Mouse (Mus musculus): ENCODE data around the gene Mb21d2.
A peak's percentile ranks its signal among the peaks of the same experiment; 100 is the strongest.

The Mb21d2 gene

GRCm38 (mm10) chr16:28928815-28929685, at the start of gene Mb21d2:
Mb21d2 (minus strand) TSS chr16:28929673.
- peak; percentile 56 for DNase-seq

- no peak for DNase-seq
These were observed 36.8 kb upstream of the Mb21d2 start for GRCm38 (mm10) chr16:28966236-28966635.

GRCm38 (mm10) chr16:28964048-28964447, 34.6 kb upstream of the Mb21d2 start:
- no peak for DNase-seq

- DNase-seq = no peak
These were observed 33.5 kb upstream of the Mb21d2 start for GRCm38 (mm10) chr16:28962987-28963386.

- DNase-seq = no peak
These were observed 20.3 kb upstream of the Mb21d2 start for GRCm38 (mm10) chr16:28949810-28950209.

- DNase-seq = no peak
These were observed 13.8 kb upstream of the Mb21d2 start for GRCm38 (mm10) chr16:28943254-28943653.

GRCm38 (mm10) chr16:28936181-28936792, 6.8 kb upstream of the Mb21d2 start:
- no peak for DNase-seq

GRCm38 (mm10) chr16:28935701-28936100, 6.2 kb upstream of the Mb21d2 start:
- no peak for DNase-seq

GRCm38 (mm10) chr16:28931213-28931612, 1.7 kb upstream of the Mb21d2 start:
- no peak for DNase-seq

GRCm38 (mm10) chr16:28930426-28930825, 953 bp upstream of the Mb21d2 start:
- DNase-seq = no peak

GRCm38 (mm10) chr16:28929686-28930291, 316 bp upstream of the Mb21d2 start:
- peak; percentile 53 for DNase-seq

GRCm38 (mm10) chr16:28928466-28928814, 1.0 kb downstream of the Mb21d2 start:
- DNase-seq = peak; percentile 45

GRCm38 (mm10) chr16:28927381-28927780, 2.1 kb downstream of the Mb21d2 start:
- DNase-seq = no peak

- no peak for DNase-seq
These were observed 10.1 kb downstream of the Mb21d2 start for GRCm38 (mm10) chr16:28919320-28919885.

- DNase-seq = no peak
These were observed 14.1 kb downstream of the Mb21d2 start for GRCm38 (mm10) chr16:28915362-28915761.

- DNase-seq = no peak
These were observed 14.8 kb downstream of the Mb21d2 start for GRCm38 (mm10) chr16:28914709-28915108.

- DNase-seq = no peak
These were observed 17.9 kb downstream of the Mb21d2 start for GRCm38 (mm10) chr16:28911414-28912050.

GRCm38 (mm10) chr16:28906370-28907275, 22.9 kb downstream of the Mb21d2 start:
- DNase-seq = no peak

- DNase-seq = no peak
These were observed 23.7 kb downstream of the Mb21d2 start for GRCm38 (mm10) chr16:28905567-28906289.

- no peak for DNase-seq
These were observed 26.6 kb downstream of the Mb21d2 start for GRCm38 (mm10) chr16:28902620-28903565.
